Mouse (Mus musculus): ENCODE results near the gene Ppm1h.

The Ppm1h gene

GRCm38 (mm10) chr10:122678541-122679436 lies at the start of gene Ppm1h:
Gene Ppm1h (plus strand): TSS chr10:122678762.
- peak; percentile 83 for DNase-seq (ENCODE audit: low read depth)

DNA sequence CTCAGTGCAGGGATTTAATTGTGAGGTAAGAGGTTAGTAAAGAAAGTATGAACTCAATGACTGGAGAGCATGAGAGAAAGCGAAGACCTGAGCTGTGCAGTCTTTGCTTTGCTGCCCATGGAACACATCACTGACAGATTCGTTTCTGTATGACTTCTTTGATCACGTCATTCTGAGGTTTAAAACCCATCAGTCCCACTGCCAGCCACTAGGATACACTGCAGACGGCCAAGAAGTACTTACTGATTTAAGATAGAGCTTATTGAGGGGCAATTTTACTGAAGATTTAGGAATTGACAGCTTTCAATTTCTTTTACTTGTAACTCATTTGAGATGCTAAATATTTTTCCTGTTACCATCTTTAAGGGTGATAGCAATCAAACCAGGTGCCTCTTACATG lies 49.6 kb upstream of the Ppm1h start:
- peak; percentile 35 for DNase-seq (ENCODE audit: low read depth)

- no peak for DNase-seq (ENCODE audit: low read depth)
These were observed 38.7 kb upstream of the Ppm1h start for GRCm38 (mm10) chr10:122639879-122640278.

DNA sequence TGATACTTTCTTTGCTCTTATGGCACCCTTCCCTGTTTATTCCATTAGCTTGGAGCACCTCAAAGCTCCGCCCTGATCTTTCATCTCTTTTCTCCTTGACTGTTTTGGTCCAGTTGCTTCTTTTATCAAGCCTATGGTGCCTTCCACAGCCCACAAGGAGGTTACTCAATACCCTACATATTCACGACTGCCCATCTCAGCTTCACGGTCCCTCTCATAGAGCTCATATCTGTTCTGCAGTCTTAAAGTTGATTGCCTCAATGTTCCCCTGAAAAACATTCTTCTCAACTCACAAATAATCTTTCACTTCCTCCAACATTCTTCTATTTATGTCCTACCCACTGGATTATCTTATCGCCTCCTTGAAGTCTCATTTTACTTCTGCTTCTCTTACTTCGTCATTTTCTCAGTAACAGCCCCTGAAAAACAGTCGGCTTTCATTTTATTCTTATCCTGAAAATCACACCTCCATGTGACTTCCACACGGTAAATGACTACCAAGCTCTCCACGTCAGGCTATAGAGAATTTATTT lies 37.2 kb upstream of the Ppm1h start:
- no peak for DNase-seq (ENCODE audit: low read depth)

DNA sequence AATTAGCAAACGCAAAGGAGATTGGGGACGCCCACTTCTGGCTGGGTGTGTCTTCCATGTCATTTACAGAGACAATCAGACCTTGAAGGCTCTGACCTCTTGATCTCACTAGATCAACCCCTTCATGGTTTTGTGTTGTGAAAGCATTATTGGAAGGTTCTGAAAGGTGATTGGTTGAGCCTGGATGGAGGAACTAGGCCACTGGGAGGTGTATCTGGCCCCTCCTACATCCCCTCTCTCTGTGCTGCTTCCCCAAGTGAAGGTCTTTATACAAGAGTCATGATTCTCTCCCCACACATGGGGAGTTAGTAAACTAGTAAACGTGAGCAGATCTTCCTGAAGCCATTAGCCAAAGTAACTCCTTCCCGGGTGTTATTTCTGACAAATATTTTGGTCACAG lies 36.4 kb upstream of the Ppm1h start:
- DNase-seq (ENCODE audit: low read depth), result no peak

DNA sequence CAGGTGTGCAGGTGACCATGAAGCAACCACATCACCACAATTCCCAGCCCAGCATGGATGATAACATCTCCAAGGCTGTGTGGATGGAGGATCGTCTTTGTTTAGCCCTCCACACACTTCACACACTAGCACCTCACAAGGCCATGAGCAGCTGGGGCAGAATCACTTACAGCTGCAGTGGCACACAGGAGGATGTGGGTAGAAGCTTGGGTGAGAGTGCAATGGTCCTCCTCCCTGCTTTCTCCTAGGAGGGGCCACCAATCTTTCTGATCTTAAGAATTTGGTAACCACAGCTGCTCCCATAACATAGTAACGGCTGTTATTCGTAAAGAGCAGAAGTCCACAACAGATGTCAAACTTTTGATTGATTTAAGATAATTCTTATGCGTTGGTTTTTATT lies 26.6 kb upstream of the Ppm1h start:
- DNase-seq (ENCODE audit: low read depth), result peak; percentile 83

- no peak for DNase-seq (ENCODE audit: low read depth)
These were observed 26.0 kb upstream of the Ppm1h start for GRCm38 (mm10) chr10:122652578-122652977.

DNA sequence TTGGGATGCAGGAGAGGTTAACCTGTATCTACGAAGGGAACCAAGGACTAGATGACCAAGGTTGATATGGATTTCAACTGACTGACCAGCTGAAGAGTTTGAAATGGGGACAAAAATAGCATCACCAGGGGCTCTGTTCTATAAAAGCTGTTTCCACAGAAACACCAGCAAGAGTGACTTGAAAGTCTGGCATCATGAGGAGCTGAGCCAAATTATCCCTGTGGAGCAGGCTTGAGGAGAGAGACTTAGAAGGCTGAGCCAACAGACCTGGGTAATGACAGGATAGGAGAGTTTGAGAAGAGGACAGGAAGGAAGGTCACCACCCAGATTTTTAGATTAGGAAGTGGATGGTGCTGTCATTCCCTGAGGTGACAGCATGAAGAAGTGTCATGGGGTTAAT lies 12.9 kb upstream of the Ppm1h start:
- no peak for DNase-seq (ENCODE audit: low read depth)

GRCm38 (mm10) chr10:122671253-122671652 lies 7.3 kb upstream of the Ppm1h start:
- no peak for DNase-seq (ENCODE audit: low read depth)

GRCm38 (mm10) chr10:122672044-122672443 lies 6.5 kb upstream of the Ppm1h start:
- DNase-seq (ENCODE audit: low read depth), result no peak

- DNase-seq (ENCODE audit: low read depth), result peak; percentile 68
These were observed 979 bp downstream of the Ppm1h start for GRCm38 (mm10) chr10:122679437-122680045.

DNA sequence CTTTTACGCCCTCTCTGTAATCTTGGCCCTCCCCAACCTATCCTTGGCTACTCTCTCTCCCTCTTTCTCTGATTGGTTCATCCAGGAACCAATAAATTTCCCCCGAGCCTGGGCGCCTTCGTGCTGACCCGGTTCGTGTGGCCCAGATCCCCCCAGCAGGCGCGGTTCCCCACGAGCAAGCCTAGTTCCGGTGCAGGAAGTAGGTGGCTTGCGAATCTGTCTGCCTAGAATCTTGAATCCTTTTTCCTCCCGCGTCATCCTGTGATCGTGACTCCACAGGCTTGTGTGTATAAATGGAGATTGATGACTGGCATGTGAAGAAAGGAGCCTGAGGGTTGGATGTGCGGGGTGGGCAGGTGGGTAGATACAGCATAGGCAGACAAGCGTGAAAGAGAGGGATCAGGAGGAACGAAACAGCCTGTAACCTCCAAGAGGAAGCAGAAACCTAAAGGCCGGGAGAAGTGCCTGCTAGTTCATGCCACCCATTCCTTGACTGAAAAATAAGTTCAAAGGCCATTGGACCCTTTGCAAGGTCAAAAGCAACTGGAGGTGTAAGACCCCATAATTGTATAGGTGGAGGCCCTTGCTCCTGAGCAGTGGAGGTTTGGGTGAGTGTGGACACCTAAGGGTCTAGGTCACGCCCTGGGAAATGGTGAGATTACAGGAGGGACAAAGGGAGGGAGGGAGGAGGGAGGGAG lies 2.0 kb downstream of the Ppm1h start:
- DNase-seq (ENCODE audit: low read depth), result peak; percentile 80

- peak; percentile 20 for DNase-seq (ENCODE audit: low read depth)
These were observed 2.5 kb downstream of the Ppm1h start for GRCm38 (mm10) chr10:122681085-122681408.

GRCm38 (mm10) chr10:122683819-122684330 lies 5.3 kb downstream of the Ppm1h start:
- no peak for DNase-seq (ENCODE audit: low read depth)

DNA sequence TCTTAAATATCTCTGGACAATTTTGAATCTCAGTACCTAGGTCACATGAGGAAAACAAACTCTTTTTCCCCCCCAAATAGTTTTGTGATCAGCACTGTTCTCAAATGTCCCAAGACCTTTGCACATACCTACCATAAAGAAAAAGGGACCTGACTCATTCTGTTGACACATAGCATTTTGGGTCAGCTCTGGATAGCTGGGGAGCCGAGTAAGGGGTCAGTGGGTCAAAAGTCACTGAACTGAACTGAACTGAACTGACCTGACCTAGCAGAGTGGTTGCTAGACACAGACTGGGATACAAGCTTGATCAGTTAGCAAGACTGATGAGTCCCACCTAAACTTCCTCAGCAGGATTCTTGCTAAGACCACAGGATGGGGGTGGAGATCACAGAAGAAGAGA lies 6.7 kb downstream of the Ppm1h start:
- no peak for DNase-seq (ENCODE audit: low read depth)

GRCm38 (mm10) chr10:122685836-122686531 lies 7.4 kb downstream of the Ppm1h start:
- DNase-seq (ENCODE audit: low read depth), result no peak

- DNase-seq (ENCODE audit: low read depth), result no peak
These were observed 12.1 kb downstream of the Ppm1h start for GRCm38 (mm10) chr10:122690698-122691097.

DNA sequence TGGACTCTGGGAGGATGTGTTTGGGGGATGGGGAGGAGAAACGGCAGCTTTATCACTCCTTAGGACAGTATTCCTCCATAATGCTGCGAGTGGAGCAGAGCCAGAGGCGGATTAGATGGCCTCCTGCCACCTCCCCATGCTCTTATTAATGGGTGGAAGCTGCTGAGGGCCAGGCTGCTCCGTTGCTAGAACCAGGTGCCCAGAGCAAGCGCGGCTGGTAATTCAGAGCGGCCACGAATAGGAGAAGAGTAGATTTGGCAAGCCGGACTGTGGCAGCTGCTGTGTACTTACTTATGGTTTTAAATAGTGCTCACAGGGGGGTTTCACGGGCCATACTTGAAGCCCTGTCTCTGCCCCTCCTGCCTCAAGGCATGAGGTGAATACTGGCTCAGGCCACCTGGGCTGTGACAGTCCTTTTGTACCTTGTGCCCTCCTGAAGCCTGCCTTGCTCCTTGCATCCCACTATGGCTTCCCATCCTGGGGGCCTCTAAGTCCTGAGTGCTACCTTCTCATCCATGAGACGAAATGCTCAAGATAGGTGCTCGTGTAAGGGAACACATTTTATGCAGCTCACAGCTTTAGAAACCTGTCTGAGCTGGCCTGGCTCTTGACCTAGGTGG lies 14.7 kb downstream of the Ppm1h start:
- DNase-seq (ENCODE audit: low read depth), result no peak

- DNase-seq (ENCODE audit: low read depth), result no peak
These were observed 15.5 kb downstream of the Ppm1h start for GRCm38 (mm10) chr10:122693911-122694618.

DNA sequence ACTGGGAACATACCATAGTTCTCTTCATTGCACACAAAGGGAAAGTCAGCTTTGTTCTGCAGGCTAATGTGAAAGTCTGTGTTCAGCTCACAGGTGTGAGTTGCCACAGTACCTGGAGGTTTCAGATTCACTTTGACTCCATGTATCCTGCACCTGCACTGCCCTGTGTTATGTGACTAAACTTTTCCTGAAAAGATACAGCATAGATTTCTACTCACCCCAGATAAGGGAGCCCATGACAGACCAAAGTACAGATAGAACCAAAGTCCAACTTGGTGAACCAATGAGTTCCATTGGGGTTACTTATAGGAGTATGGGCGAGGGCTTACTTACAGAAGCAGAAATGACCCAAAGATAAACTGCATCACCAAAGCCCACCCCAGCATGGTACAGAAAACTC lies 17.8 kb downstream of the Ppm1h start:
- DNase-seq (ENCODE audit: low read depth), result no peak

DNA sequence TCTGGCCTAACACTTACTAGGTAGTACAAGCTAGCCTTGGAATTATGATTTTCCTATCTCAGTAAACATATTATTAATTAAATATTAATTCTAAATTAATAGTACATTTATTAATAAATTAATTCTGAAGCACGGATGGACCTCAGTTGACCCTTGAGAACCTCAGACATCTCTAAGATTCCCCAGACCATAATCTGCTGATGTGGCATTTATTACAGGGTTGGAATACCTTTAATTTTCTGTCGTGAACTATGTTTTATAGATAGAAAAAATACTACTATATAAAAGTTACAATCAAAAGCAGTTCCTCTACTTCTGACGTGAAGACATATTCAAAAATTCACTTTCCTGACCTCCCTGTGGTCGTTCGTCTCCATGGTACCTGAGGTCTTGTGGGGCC lies 19.8 kb downstream of the Ppm1h start:
- DNase-seq (ENCODE audit: low read depth), result no peak
